Comparison of ENCODE assay signal across 8 mouse cellular contexts in the genomic region with DNA sequence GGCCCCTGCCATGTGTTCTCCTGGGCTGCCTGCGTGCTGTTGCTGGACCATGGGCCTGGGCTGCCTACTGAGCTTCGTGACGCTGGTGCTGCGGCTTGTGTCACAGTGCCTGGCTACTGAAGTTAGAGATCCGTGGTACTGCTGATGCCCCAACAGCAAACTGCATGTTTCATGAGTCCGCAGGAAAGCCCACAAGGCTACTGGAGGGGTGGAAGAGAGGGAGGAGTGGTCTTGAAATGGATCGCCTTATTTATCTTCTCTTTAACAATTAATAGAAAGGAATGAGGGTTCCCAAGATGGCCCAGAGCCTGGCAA. TPM values are rescaled to one million over a fixed set of nuclear protein-coding genes. Genes with fewer than 3 reads are reported as not detected.
DNase-seq lines count a peak whose midpoint lies in the region; ATAC-seq and TF ChIP-seq lines count a peak whose summit lies in the region.

Tfam (minus strand) TSS at position 41 of the 315 bp plus-strand sequence.

- H3K27ac ChIP-seq in kidney, adult 2 months (ENCODE audit: insufficient read depth, low read depth, low read length) = peak within 1 kb of the TSS; percentile 79
- H3K27ac ChIP-seq in intestine, embryonic 15.5 days = peak within 1 kb of the TSS; percentile 63

- H3K9me3 ChIP-seq in intestine, embryonic 15.5 days = no peaks in the 10 kb centered on the region

- no peak for ATAC-seq in intestine, embryonic 15.5 days
- no peak; the same call in 1 of the 2 replicates for ATAC-seq in megakaryocyte-erythroid progenitor cell, adult 5-6 weeks (replicated peaks; ENCODE audit: low FRiP score, low TSS enrichment, poor library complexity, severe bottlenecking)

- no peak for TF ChIP-seq POLR2A in kidney, adult 2 months (IDR thresholded peaks at IDR 0.05; ENCODE audit: low read depth, low read length)

- H3K36me3 ChIP-seq in kidney, adult 2 months (ENCODE audit: control insufficient read depth, insufficient read depth, low read length) = no peaks in the 10 kb centered on the region; the same call in 1 of the 2 replicates
- H3K36me3 ChIP-seq in intestine, embryonic 15.5 days = peaks cover 7% of the 10 kb centered on the region; the same call in 1 of the 2 replicates

- peak within 1 kb of the TSS; percentile 79 for H3K4me2 ChIP-seq in intestine, embryonic 15.5 days (replicated peaks)

- no peak for DNase-seq in kidney, adult 2 months
- no peak for DNase-seq in kidney, postnatal 36 days
- no peak for DNase-seq in adrenal gland, adult 8-10 months
- DNase-seq in gastrocnemius, postnatal 10 days = no peak
- no peak for DNase-seq in embryo, embryonic 11 days
- DNase-seq in kidney, adult 11 months = no peak

- peak within 1 kb of the TSS; percentile 75 for H3K9ac ChIP-seq in intestine, embryonic 15.5 days

- TF ChIP-seq CTCF in kidney, adult 2 months (conservative IDR thresholded peaks at IDR 0.05; ENCODE audit: insufficient read depth, insufficient read length, low read depth, low read length) = no peak

- H3K4me3 ChIP-seq in kidney, adult 2 months (ENCODE audit: insufficient read depth, low read depth, low read length) = peak within 1 kb of the TSS; percentile 94
- H3K4me3 ChIP-seq in intestine, embryonic 15.5 days (replicated peaks) = peak within 1 kb of the TSS; percentile 78

- WGBS in kidney, adult 2 months = 2% methylated on average over 7 of the region's 7 CpGs
- WGBS in intestine, embryonic 15.5 days = 3% methylated on average over 7 of the region's 7 CpGs

- H3K4me1 ChIP-seq in kidney, adult 2 months (ENCODE audit: control insufficient read depth, insufficient read depth, low read length) = 0 out of 2 replicates have a peak, but pooled peaks cover 2% of the 10 kb centered on the region
- peaks cover 4% of the 10 kb centered on the region; the same call in 1 of the 2 replicates for H3K4me1 ChIP-seq in intestine, embryonic 15.5 days (replicated peaks)

- no peaks in the 10 kb centered on the region for H3K27me3 ChIP-seq in kidney, adult 2 months (replicated peaks; ENCODE audit: control insufficient read depth, insufficient read depth, low read length)
- H3K27me3 ChIP-seq in intestine, embryonic 15.5 days (replicated peaks) = no peaks in the 10 kb centered on the region

RNA-seq across cellular contexts. Expression of gene Tfam, which starts in this region (rescaled TPM):
- 9.0 and 12.8 TPM in 2 replicates for polyA plus RNA-seq in kidney, adult 2 months (2012; rRNA removed)
- total RNA-seq in adrenal gland, adult 8-10 months (2022) = 10 to 100 TPM; 45.4 to 56.1 (median 51.8) TPM
- 10 to 100 TPM; 48.1 to 53.0 TPM for total RNA-seq in gastrocnemius, postnatal 10 days (2021)
- polyA plus RNA-seq in intestine, embryonic 15.5 days (2015; fragmentation: Nextera tagmentation; extraction: Ambion mirVana) = 89.1 and 93.6 TPM in 2 replicates
- 45.5 and 81.4 TPM in 2 replicates for total RNA-seq in megakaryocyte-erythroid progenitor cell, adult 5-6 weeks (2014; fragmentation: Nextera tagmentation)
- total RNA-seq in megakaryocyte-erythroid progenitor cell, adult 5-6 weeks (2017) = 177 and 190 TPM in 2 replicates
